Mouse (Mus musculus): ENCODE measurements around the gene Coro1b.

Gene Coro1b

DNA sequence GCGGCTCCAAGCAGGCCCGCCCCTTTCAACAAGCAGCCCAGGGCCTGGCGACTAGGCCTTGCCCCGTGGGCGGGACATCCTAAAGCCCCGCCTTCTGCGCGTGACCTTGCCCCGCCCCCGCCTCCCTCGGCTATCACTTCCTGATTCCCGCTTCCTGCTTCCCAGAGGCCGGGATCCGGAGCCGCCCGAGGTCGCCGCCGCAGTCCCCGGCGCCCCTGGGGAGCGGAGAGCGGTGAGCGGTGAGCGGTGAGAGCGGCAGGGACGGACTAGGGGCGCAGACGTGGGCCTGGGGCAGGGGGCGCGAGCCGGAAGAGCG lies at the start of gene Coro1b:
Coro1b (plus strand) TSS at position 129 of the 316 bp plus-strand sequence.
- DNase-seq (ENCODE audit: low spot score): peak; percentile 93

DNA sequence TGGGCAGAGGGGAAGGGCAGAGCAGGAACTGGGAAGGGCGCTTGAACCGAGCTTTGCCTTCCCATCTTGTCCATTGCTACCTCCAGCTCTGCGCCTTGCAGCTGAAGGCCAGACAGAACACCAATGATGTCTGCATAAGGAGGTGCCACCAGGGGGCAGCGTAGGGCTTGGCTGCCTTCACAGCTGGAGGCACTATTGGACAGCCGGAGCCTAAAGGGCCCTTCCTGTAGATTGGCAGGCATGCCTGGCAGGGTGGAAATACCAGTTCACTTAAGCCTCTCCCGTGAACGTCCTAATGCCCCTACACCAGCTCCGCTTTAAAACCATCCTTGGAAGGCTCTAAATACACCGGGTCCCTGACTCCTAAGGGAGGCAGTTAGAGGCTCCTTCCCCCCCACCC lies 49.4 kb upstream of the Coro1b start:
- DNase-seq (ENCODE audit: low spot score): peak; percentile 83

DNA sequence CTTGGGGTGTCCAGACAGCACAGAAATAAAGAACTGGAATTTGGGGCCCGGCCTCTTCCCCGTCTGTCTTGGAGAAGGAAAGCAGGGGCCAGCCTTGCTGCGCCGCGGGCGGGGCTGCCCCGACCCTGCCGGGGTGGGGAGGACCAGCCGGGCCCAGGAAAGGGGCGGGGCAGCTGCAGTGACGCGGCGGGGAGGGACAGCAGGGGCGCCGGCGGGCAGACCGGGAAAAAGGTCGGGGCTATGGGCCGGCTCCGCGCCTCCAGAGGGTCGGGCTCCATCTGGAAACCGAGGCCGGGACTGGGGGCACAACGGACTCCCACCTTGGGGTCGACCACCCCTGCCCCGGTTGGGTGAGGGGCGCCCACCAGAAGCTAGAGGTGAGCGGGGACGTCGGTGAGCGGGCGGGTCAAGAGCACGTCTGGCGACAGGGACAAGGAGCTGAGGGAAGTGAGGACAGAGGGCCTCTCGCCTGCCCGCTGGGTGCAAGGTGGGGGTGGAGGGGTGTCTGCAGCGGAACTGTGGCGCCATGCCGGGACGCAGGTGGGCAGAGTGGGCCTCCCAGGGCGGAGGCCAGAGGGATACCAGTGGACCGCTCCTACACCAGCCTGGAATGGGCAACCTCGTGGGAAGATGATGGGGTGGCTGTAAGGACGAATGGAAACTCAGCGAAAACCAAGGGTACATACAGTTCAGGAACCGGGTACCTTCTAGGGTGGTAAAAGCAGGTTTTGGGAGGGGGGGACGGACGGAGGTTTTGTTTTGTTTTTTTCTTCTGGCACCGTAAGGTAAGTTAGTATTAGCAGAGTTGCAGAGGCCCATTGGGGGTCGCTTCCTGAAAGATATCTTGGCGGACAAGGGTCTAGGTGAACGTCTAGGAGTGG lies 48.3 kb upstream of the Coro1b start, which contains the start of gene Pitpnm1:
Pitpnm1 (plus strand) TSS at position 162 of the 881 bp plus-strand sequence.
- peak; percentile 59 for DNase-seq (ENCODE audit: low spot score)

DNA sequence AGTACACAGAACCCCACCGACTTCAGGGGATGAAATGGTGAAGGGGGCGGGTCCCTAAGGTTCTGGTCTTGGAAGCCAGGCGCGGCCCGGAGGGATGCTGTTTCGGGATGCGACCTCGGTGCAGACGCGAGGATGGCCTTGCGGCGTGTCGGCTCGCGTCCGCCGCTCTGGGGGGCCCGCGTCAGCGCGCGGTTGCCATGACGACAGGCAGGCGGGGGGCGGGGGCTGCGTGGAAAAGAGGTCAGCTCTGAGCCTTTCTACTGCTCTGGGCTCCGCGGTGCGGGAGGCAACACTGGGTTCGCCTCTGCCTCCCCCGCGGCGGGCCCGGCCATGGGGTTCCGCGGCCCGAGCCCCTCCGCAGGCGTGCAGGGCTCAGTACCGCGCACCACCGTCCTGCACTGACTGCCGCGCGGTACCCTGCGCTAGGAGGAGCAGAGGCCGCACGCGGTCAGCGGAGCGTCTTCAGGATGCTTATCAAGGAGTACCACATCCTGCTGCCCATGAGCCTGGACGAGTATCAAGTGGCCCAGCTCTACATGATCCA lies 47.6 kb upstream of the Coro1b start:
- peak; percentile 62 for DNase-seq (ENCODE audit: low spot score)

DNA sequence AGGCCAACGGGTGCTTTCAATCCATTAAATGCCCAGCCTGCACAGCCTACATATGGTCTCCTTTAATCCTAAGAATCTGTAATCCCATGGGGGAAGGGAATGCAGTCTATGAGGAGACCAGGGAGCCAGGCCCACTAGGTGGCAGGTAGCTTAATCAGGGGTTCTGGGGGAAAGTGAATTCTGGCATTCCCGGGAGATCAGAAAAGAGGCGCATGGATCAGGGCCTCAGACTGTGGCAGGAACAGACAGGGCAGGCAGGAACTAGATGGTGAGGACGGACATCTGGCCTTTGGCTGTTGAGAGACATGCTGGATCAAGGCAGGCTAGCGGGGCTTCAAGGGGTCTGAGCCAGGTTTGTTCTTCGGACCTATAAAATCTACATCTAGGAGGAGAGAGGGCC lies 47.0 kb upstream of the Coro1b start:
- no peak for DNase-seq (ENCODE audit: low spot score)

DNA sequence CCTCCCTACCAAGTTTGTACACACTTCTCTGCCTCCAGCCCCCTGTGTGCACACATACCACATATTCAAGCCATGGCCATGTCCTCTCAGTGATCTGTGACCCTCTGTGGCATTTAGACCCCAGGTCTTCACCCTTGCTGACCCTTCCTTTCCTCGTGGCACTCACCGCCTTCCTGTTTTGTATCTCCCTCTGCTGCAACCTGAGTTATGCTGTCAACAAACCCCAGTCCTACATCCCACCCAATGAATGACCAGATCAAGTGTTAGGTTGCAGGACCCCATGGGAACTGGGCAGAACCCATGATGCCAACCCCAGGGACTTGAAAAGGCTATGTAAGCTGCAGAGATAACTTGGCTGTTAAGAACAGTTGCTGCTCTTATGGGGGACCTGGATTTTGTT lies 46.4 kb upstream of the Coro1b start:
- no peak for DNase-seq (ENCODE audit: low spot score)

DNA sequence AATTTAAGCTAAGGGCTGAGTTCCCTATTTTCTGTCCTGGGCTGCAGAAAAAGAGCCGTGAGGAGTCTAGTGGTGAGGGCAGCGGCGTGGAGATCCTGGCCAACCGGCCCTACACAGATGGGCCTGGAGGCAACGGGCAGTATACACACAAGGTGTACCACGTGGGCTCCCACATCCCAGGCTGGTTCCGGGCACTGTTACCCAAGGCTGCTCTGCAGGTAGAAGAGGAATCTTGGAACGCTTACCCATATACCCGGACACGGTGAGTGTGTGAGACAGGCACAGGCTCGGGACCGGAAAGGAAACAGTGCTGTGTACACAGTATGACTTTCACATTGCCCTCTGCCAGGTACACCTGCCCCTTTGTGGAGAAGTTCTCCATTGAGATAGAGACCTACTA lies 45.8 kb upstream of the Coro1b start:
- no peak for DNase-seq (ENCODE audit: low spot score)

DNA sequence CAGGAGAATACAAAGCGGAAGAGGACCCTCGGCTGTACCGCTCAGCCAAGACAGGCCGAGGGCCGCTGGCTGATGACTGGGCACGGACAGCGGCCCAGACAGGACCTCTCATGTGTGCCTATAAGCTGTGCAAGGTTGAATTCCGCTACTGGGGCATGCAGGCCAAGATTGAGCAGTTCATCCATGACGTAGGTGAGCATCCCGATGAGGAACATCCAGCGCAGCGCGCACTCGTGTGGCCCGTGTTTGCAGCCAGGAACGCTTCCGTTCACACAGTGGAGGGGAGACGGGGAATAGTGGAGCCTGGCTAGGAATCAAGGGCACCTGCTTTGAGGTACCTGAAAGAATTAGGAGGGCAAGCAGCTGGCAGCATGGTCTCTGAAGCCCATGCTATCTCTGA lies 45.1 kb upstream of the Coro1b start:
- no peak for DNase-seq (ENCODE audit: low spot score)

DNA sequence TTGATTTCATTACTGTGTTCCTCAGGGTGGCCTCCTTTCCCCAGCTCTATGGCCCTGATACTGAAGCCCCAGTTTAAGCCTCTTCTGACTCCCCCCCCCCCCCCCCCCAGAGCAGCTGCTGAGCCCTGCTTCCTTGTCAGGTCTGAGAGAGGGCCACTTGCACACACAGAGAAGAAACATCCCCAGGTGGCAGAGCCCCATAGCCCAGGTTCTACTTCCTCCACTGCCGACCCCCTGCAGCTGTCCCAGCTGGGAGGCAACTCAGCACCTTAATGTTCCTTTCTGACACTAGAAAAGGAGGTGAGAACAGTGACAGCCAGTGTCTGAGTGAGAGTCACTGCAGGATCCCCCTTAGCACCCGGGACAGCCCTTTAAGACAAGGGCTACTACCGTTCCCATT lies 44.6 kb upstream of the Coro1b start:
- DNase-seq (ENCODE audit: low spot score): no peak

DNA sequence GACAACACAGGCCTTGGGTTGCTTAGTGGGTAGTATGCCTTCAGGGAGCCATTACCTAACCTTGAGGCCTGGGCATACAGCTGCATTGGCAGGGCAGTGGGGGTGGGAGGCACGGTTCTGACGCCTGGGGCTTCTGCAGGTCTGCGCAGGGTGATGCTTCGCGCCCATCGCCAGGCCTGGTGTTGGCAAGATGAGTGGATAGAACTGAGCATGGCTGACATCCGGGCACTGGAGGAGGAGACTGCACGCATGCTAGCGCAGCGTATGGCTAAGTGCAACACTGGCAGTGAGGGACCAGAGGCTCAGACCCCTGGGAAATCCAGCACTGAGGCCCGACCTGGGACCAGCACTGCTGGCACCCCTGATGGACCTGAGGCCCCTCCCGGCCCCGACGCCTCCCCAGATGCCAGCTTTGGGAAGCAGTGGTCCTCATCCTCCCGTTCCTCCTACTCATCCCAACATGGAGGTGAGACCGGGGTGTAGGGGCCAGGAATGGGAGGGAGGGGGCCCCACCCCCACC lies 43.7 kb upstream of the Coro1b start:
- no peak for DNase-seq (ENCODE audit: low spot score)

DNA sequence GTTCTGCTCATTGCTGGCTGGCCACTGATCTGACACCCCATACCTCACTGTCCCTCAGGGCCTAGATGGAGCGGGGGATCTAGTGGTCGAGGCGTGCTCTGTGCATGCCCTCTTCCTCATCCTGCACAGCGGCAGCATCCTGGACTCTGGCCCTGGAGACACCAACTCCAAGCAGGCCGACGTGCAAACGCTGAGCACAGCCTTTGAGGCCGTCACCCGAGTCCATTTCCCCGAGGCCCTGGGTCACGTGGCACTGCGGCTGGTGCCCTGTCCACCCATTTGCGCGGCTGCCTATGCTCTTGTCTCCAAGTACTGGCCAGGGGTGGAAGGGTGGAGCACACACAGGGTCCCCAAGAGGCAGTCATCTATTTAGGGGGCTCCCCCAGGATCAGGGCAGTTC lies 41.8 kb upstream of the Coro1b start:
- no peak for DNase-seq (ENCODE audit: low spot score)

DNA sequence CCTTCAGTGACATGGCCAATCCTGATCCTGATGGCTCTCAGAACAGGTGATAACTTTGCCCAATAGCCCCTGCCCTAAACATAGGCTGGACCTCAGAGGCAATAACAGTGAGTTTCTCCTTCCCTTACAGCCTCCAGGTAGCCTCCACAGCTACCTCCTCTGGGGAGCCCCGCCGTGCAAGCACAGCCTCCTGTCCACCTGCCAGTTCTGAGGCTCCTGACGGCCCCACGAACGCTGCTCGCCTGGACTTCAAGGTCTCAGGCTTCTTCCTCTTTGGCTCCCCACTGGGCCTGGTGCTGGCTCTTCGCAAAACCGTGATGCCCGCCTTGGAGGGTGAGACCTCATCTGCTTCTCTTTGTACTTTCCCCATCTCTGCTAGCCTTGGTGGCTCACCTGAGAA lies 39.9 kb upstream of the Coro1b start:
- no peak for DNase-seq (ENCODE audit: low spot score)

DNA sequence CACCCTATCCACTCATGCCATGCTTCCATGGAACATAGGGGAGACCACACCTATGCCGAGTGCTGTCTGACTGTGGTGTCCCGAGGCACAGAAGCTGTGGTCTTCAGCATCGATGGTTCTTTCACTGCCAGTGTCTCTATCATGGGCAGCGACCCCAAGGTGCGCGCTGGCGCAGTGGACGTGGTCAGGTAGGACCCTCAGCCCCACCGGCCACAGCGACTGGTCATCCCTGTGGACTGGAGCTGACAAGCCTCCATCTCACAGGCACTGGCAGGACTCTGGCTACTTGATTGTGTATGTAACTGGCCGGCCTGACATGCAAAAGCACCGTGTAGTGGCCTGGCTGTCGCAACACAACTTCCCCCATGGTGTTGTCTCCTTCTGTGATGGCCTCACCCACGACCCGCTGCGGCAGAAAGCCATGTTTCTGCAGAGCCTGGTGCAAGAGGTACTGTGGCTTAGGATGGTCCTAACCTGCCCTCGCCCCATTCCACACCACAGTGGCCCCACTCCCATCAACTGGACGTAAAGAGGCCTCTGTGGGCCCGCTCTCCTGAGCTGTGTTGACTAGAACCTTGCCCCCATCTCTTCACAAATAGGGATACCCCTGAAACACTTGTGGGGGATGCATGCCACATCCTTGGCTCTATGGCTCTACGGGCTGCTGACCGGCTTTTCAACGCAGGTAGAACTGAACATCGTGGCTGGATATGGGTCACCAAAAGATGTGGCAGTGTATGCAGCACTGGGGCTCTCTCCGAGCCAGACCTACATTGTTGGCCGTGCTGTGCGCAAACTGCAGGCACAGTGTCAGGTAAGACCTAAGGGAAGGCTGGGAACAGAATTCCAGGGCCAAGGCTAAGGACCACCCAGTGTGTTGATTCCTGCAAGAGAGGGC lies 36.1 kb upstream of the Coro1b start:
- DNase-seq (ENCODE audit: low spot score): no peak

DNA sequence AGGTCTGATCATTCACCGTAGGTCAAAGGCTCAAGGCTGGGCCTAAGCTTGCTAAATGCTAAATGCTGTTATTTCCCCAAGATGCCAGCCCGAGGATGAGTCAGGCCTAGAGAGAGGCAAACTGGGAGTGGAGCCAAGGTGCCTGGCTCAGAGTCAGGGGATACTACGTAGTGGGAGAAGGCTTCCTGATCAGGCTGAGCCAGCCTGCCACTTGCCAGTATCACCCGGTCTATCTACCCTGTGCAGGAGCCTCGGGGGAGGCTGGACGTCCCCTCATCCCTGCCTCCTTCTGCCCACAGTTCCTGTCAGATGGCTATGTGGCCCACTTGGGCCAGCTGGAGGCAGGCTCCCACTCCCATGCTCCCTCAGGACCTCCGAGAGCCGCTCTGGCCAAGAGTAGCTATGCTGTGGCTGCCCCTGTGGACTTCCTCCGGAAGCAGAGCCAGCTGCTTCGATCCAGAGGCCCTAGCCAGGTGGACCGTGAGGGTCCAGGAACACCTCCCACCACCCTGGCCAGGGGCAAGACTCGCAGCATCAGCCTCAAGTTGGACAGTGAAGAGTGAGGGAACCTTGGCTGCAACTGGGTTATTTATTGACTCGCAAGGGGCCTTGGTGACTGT lies 35.1 kb upstream of the Coro1b start:
- DNase-seq (ENCODE audit: low spot score): peak; percentile 80

DNA sequence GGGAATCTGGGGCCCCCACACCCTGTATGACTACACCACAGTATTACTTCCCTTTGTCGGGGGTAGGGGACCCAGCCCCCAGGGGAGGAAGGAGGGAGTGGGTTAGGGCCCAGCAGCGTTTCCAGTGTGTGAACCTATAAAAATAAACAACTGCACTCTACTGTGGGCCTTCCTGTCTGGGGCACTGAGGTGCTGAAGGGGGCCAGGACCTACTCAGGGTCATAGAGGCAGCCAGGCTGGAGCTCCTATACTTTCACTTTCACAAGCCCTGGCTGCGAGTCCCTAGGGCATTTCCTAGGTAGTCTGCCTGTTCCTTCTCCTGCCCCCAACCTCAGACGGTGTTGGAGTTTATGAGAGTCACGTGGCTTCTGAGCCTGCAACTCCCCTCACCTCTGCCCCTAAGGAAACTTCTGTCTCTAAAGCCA lies 34.6 kb upstream of the Coro1b start:
- DNase-seq (ENCODE audit: low spot score): no peak

DNA sequence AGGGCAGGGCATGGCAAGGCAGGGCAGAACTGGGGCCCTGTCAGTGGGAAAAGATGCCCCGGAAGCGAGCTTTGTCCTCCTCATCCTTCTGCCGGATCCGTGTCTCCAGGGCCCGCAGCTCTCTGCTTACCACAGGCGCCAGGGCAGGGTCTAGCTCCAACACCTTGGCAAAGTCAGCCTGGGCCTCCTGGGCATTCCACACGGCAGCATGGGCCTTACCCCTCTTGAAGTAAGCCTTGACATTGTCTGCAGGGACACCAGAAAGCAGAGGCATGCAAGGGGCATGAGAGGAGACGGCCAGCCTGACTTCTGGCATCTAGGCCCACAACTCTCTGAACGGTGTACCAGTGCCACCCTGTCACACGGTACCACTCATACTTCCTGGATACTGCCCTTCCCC lies 33.9 kb upstream of the Coro1b start:
- DNase-seq (ENCODE audit: low spot score): no peak

DNA sequence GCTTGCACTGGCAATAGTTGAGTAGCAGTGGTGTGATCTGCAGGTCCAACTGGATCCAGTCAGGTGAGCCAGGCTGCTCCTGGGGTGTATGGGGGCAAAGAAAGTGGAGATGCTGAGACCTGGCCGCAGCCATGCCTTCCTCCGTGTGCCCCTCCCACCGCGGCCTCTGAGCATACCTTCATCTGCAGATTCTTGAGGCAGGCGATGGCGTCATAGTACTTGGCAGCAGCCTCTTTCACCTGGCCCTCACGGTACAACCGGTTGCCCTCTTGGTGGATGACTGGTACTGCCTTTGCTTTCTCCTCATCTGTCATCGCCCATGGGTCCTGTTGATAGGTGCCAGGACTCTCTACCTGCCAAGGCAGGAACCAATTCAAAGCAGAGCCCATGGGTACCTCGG lies 33.3 kb upstream of the Coro1b start:
- no peak for DNase-seq (ENCODE audit: low spot score)

DNA sequence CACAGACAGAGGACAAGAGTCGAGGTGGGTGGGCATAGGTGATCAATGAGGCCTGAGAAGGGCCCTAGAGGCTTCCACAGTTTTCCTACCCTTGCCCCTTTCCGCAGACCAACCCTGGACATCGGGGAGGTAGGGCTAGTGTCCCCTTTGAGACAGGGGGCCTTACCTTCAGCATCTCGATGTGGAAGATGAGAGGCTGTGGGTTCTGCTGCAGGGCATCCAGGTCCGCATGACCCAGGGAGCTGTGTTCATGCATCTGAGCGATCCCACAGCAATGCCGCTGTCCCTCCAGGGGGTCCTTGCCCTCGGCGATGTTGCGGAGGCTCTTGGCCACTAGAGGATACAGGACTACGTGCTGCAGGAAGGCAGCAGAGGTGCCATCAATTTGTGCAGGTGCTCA lies 32.6 kb upstream of the Coro1b start:
- no peak for DNase-seq (ENCODE audit: low spot score)

DNA sequence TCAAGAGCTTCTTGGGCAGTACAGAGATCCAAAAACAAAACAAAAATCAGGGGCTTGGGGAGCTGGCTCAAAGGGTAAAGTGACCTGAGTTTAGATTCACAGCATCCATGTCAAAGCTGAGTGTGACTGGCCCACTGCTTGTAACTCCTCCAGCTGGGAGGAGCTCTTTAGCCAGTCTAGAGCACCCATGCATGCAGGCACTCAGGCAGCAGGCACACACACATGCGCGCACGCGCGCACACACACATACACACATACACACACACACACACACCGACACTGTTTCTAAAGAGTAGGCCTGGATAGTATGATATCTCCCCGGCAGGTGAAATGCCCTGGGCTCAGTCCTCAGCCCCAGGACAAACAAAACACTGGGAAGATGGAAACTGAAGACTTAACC lies 31.4 kb upstream of the Coro1b start:
- DNase-seq (ENCODE audit: low spot score): no peak

DNA sequence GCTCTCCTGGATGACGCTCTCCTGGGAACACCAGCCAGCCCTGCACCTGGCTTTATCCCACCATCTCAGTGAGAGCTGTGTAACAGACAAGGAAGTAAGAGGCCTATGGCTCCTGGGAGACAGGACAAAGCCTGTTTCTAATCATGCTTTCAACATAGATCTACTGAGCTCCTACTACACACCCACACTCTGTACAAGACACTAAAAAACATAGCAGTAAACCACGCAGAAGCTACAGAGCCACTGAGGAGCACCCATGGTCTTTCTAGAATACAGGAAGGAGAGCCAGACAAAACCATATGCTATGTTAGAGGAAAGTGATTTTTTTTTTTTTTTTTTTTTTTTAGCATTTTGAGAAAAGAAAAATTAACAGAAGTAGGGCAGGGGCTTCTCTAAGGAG lies 30.1 kb upstream of the Coro1b start:
- DNase-seq (ENCODE audit: low spot score): no peak

DNA sequence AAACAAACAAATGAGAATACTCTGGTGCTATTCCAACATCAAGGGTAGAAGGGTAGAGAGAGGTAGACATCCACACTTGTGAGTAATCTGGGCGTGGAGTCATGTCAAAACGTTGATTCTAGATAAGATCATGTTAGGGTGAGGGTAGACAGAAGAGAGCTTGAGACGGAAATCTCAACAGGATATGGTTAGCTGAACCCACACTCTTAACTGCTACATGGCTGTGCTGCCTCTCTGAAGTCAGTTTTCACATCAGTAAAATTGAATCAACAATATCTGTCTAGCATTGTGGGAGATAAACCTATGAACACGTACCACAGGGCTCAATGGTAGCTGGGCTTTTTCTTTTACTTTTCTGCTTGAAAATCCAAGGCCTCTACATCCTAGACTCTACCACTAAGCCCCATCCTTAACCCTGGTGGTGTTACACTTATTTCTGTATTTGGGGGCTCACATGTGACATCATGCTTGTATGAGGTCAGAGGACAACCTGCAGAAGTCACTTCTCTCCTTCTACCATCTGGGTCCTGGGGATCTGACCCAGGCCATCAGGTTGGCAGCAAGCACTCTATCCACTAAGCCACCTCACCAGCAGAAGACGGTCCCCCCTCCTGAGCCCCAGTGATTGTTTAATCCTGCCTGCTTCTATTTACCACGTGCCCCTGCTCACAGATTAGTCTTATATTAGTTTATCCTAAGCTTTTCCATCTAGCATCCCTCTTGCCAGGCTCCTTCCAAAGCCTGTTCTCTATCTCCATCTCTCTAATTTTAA lies 28.5 kb upstream of the Coro1b start:
- DNase-seq (ENCODE audit: low spot score): no peak

Measured in testis, postnatal 14 days (tissue).